Mouse (Mus musculus): ENCODE measurements around the gene H2-DMb2.
A peak's percentile ranks its signal among the peaks of the same experiment; 100 is the strongest.

Gene H2-DMb2

GRCm38 (mm10) chr17:34143033-34143432, at the start of gene H2-DMb2:
TSS of gene H2-DMb2 (plus strand) at chr17:34143307.
- peak; percentile 90 for DNase-seq (ENCODE audit: extremely low read depth, low read depth)

GRCm38 (mm10) chr17:34094283-34095035, 48.6 kb upstream of the H2-DMb2 start:
- no peak for DNase-seq (ENCODE audit: extremely low read depth, low read depth)

GRCm38 (mm10) chr17:34096497-34097010, 46.6 kb upstream of the H2-DMb2 start:
- no peak for DNase-seq (ENCODE audit: extremely low read depth, low read depth)

GRCm38 (mm10) chr17:34097272-34097671, 45.8 kb upstream of the H2-DMb2 start:
- DNase-seq (ENCODE audit: extremely low read depth, low read depth), result no peak

- DNase-seq (ENCODE audit: extremely low read depth, low read depth), result no peak
Measured at GRCm38 (mm10) chr17:34098709-34099479, 44.2 kb upstream of the H2-DMb2 start.

GRCm38 (mm10) chr17:34099531-34099930, 43.6 kb upstream of the H2-DMb2 start:
- no peak for DNase-seq (ENCODE audit: extremely low read depth, low read depth)

GRCm38 (mm10) chr17:34101185-34101584, 41.9 kb upstream of the H2-DMb2 start:
- no peak for DNase-seq (ENCODE audit: extremely low read depth, low read depth)

- DNase-seq (ENCODE audit: extremely low read depth, low read depth), result peak; percentile 84
Measured at GRCm38 (mm10) chr17:34101604-34102032, 41.5 kb upstream of the H2-DMb2 start.

- DNase-seq (ENCODE audit: extremely low read depth, low read depth), result no peak
Measured at GRCm38 (mm10) chr17:34102831-34103230, 40.3 kb upstream of the H2-DMb2 start.

- DNase-seq (ENCODE audit: extremely low read depth, low read depth), result no peak
Measured at GRCm38 (mm10) chr17:34104804-34105203, 38.3 kb upstream of the H2-DMb2 start.

- no peak for DNase-seq (ENCODE audit: extremely low read depth, low read depth)
Measured at GRCm38 (mm10) chr17:34106555-34106954, 36.6 kb upstream of the H2-DMb2 start.

GRCm38 (mm10) chr17:34107109-34107867, 35.8 kb upstream of the H2-DMb2 start:
- no peak for DNase-seq (ENCODE audit: extremely low read depth, low read depth)

GRCm38 (mm10) chr17:34108460-34108859, 34.6 kb upstream of the H2-DMb2 start:
- DNase-seq (ENCODE audit: extremely low read depth, low read depth), result no peak

- DNase-seq (ENCODE audit: extremely low read depth, low read depth), result no peak
Measured at GRCm38 (mm10) chr17:34109038-34109805, 33.9 kb upstream of the H2-DMb2 start.

GRCm38 (mm10) chr17:34109806-34110195, 33.3 kb upstream of the H2-DMb2 start:
- no peak for DNase-seq (ENCODE audit: extremely low read depth, low read depth)

- no peak for DNase-seq (ENCODE audit: extremely low read depth, low read depth)
Measured at GRCm38 (mm10) chr17:34110309-34110708, 32.8 kb upstream of the H2-DMb2 start.

GRCm38 (mm10) chr17:34114114-34114513, 29.0 kb upstream of the H2-DMb2 start:
- no peak for DNase-seq (ENCODE audit: extremely low read depth, low read depth)

- peak; percentile 33 for DNase-seq (ENCODE audit: extremely low read depth, low read depth)
Measured at GRCm38 (mm10) chr17:34116736-34117370, 26.3 kb upstream of the H2-DMb2 start.

- DNase-seq (ENCODE audit: extremely low read depth, low read depth), result peak; percentile 26
Measured at GRCm38 (mm10) chr17:34117421-34118112, 25.5 kb upstream of the H2-DMb2 start.
